Mouse (Mus musculus): ENCODE results near the gene Abcf1.

- TF ChIP-seq CTCF (IDR thresholded peaks at IDR 0.05; ENCODE audit: control insufficient read depth, insufficient read depth, insufficient replicate concordance, low read depth, low read length) (no peak), POLR2A (IDR thresholded peaks at IDR 0.05; ENCODE audit: control insufficient read depth, low read depth, low read length) (no peak)
Observed at GRCm38 (mm10) chr17:35994879-35995240, 25.3 kb upstream of the Abcf1 start.
